In genomic region chr15:27496596-27497299, GRCm38 (mm10) we compare ENCODE assay signal across 10 mouse cellular contexts. TPM values are rescaled to one million over a fixed set of nuclear protein-coding genes. Genes with fewer than 3 reads are reported as not detected.
A peak's percentile ranks its signal among the peaks of the same experiment; 100 is the strongest.
DNase-seq lines count a peak whose midpoint lies in the region; ATAC-seq and TF ChIP-seq lines count a peak whose summit lies in the region.
"Had no signal": no experiment of that assay in that cellular context is flagged by ENCODE, and none has a peak within 500 bp of the region (broad histone marks: within the 10 kb centered on the region; RNA-seq: fewer than 3 reads in every experiment).

No protein-coding gene starts in this region.

- no peak for TF ChIP-seq CTCF in cerebellum, adult 2 months (IDR thresholded peaks at IDR 0.05; ENCODE audit: borderline replicate concordance, insufficient read depth, low read depth, low read length)
- no peak for TF ChIP-seq CTCF in midbrain, postnatal 0 days (IDR thresholded peaks at IDR 0.05)

- H3K4me2 ChIP-seq in midbrain, embryonic 11.5 days = no peak overlapping the region
- H3K4me2 ChIP-seq in midbrain, postnatal 0 days (ENCODE audit: low read depth, low read length, poor library complexity, severe bottlenecking) = no peak overlapping the region
- peak overlapping the region; percentile 66 for H3K4me2 ChIP-seq in liver, embryonic 16.5 days (ENCODE audit: low read depth, low read length)
- no peak overlapping the region for H3K4me2 ChIP-seq in stomach, embryonic 16.5 days (ENCODE audit: low read depth, low read length)
- H3K4me2 ChIP-seq: embryonic facial prominence, embryonic 13.5 days had no signal

- H3K27me3 ChIP-seq in cerebellum, adult 2 months (ENCODE audit: control insufficient read depth, insufficient read depth, low read length) = no peaks in the 10 kb centered on the region
- no peaks in the 10 kb centered on the region for H3K27me3 ChIP-seq in midbrain, embryonic 11.5 days (ENCODE audit: control insufficient read depth, insufficient read depth, low read length)
- H3K27me3 ChIP-seq in midbrain, postnatal 0 days (ENCODE audit: insufficient read depth, low read length) = no peaks in the 10 kb centered on the region
- no peaks in the 10 kb centered on the region for H3K27me3 ChIP-seq in liver, embryonic 16.5 days (ENCODE audit: control insufficient read depth, insufficient read depth, low read depth, low read length)
- no peaks in the 10 kb centered on the region for H3K27me3 ChIP-seq in stomach, embryonic 16.5 days (ENCODE audit: control insufficient read depth, insufficient read depth, low read length)
- H3K27me3 ChIP-seq: embryonic facial prominence, embryonic 13.5 days had no signal

- no peaks in the 10 kb centered on the region for H3K9me3 ChIP-seq in midbrain, embryonic 11.5 days (ENCODE audit: control insufficient read depth, low read length)
- H3K9me3 ChIP-seq in midbrain, postnatal 0 days (ENCODE audit: low read length) = no peaks in the 10 kb centered on the region
- no peaks in the 10 kb centered on the region for H3K9me3 ChIP-seq in liver, embryonic 16.5 days (replicated peaks; ENCODE audit: control insufficient read depth, low read length)
- H3K9me3 ChIP-seq in stomach, embryonic 16.5 days (replicated peaks; ENCODE audit: control insufficient read depth, low read length) = no peaks in the 10 kb centered on the region
- H3K9me3 ChIP-seq: embryonic facial prominence, embryonic 13.5 days had no signal

- H3K9ac ChIP-seq in midbrain, embryonic 11.5 days (ENCODE audit: low read length) = no peak overlapping the region
- H3K9ac ChIP-seq in midbrain, postnatal 0 days (replicated peaks; ENCODE audit: low read length, poor library complexity, severe bottlenecking) = no peak overlapping the region
- peak overlapping the region; percentile 66 for H3K9ac ChIP-seq in liver, embryonic 16.5 days (ENCODE audit: low read depth, low read length)
- no peak overlapping the region for H3K9ac ChIP-seq in stomach, embryonic 16.5 days (ENCODE audit: low read length)
- H3K9ac ChIP-seq: embryonic facial prominence, embryonic 13.5 days had no signal

- peak in 1 of 2 experiments; percentile 30 for DNase-seq in cerebellum, adult 2 months
- DNase-seq in cerebellum, adult 8-10 months = no peak
- no peak for DNase-seq in midbrain, embryonic 11.5 days (ENCODE audit: low spot score, missing footprints)
- no peak for DNase-seq in midbrain, postnatal 0 days (ENCODE audit: low spot score)
- DNase-seq in adrenal gland, postnatal 14 days = no peak
- DNase-seq in kidney, adult 8-10 months = no peak
- DNase-seq: lung, postnatal 10 days had no signal

- 74% methylated on average over 11 of the region's 11 CpGs for WGBS in cerebellum, adult 2 months
- 77% methylated on average over 11 of the region's 11 CpGs for WGBS in midbrain, embryonic 11.5 days
- 69% methylated on average over 11 of the region's 11 CpGs for WGBS in midbrain, postnatal 0 days
- 29% methylated on average over 11 of the region's 11 CpGs for WGBS in liver, embryonic 16.5 days (ENCODE audit: insufficient replicate concordance)
- WGBS in stomach, embryonic 16.5 days = 80% methylated on average over 11 of the region's 11 CpGs

- H3K27ac ChIP-seq in cerebellum, adult 2 months (ENCODE audit: insufficient read depth, low read length) = peak overlapping the region; percentile 49
- H3K27ac ChIP-seq in midbrain, embryonic 11.5 days (ENCODE audit: low read depth, low read length) = no peak overlapping the region
- no peak overlapping the region for H3K27ac ChIP-seq in midbrain, postnatal 0 days (ENCODE audit: low read depth, low read length)
- H3K27ac ChIP-seq in liver, embryonic 16.5 days (ENCODE audit: low read length) = peak overlapping the region; percentile 97
- H3K27ac ChIP-seq in stomach, embryonic 16.5 days (ENCODE audit: low read length) = no peak overlapping the region
- H3K27ac ChIP-seq: embryonic facial prominence, embryonic 13.5 days had no signal

- TF ChIP-seq POLR2A in cerebellum, adult 2 months (IDR thresholded peaks at IDR 0.05; ENCODE audit: borderline replicate concordance, insufficient read depth, low read length) = no peak

- H3K36me3 ChIP-seq in midbrain, embryonic 11.5 days (ENCODE audit: control insufficient read depth, insufficient read depth, low read length) = no peaks in the 10 kb centered on the region
- no peaks in the 10 kb centered on the region for H3K36me3 ChIP-seq in midbrain, postnatal 0 days (ENCODE audit: insufficient read depth, low read length)
- H3K36me3 ChIP-seq in liver, embryonic 16.5 days (ENCODE audit: control insufficient read depth, insufficient read depth) = no peaks in the 10 kb centered on the region
- no peaks in the 10 kb centered on the region for H3K36me3 ChIP-seq in stomach, embryonic 16.5 days (ENCODE audit: control insufficient read depth, insufficient read depth, low read length)
- H3K36me3 ChIP-seq: embryonic facial prominence, embryonic 13.5 days had no signal

- peaks cover 44% of the 10 kb centered on the region for H3K4me1 ChIP-seq in cerebellum, adult 2 months (ENCODE audit: control insufficient read depth, insufficient read depth, low read length)
- peaks cover 21% of the 10 kb centered on the region for H3K4me1 ChIP-seq in midbrain, embryonic 11.5 days (ENCODE audit: control insufficient read depth, insufficient read depth, low read length)
- peaks cover 8% of the 10 kb centered on the region for H3K4me1 ChIP-seq in midbrain, postnatal 0 days (ENCODE audit: insufficient read depth, low read length)
- peaks cover 74% of the 10 kb centered on the region for H3K4me1 ChIP-seq in liver, embryonic 16.5 days (ENCODE audit: control insufficient read depth, low read depth, low read length)
- peaks cover 33% of the 10 kb centered on the region for H3K4me1 ChIP-seq in stomach, embryonic 16.5 days (ENCODE audit: control insufficient read depth, insufficient read depth, low read length)

- H3K4me3 ChIP-seq in cerebellum, adult 2 months (replicated peaks; ENCODE audit: insufficient read depth, low read depth, low read length) = no peak overlapping the region
- H3K4me3 ChIP-seq in midbrain, embryonic 11.5 days (ENCODE audit: low read depth, low read length) = no peak overlapping the region
- H3K4me3 ChIP-seq in midbrain, postnatal 0 days (ENCODE audit: low read depth, low read length) = no peak overlapping the region
- H3K4me3 ChIP-seq in liver, embryonic 16.5 days (ENCODE audit: low read depth, low read length) = peak overlapping the region; percentile 39
- no peak overlapping the region for H3K4me3 ChIP-seq in stomach, embryonic 16.5 days (replicated peaks; ENCODE audit: low read length)
- H3K4me3 ChIP-seq: embryonic facial prominence, embryonic 13.5 days had no signal

- peak; percentile 43 for ATAC-seq in midbrain, embryonic 11.5 days (ENCODE audit: low FRiP score)
- no peak for ATAC-seq in midbrain, postnatal 0 days (ENCODE audit: low FRiP score)
- ATAC-seq in liver, embryonic 16.5 days (ENCODE audit: low read depth) = peak; percentile 94
- ATAC-seq in stomach, embryonic 16.5 days (ENCODE audit: insufficient read depth, low FRiP score) = peak; percentile 74

RNA-seq across cellular contexts. Expression of gene Ank, which starts 30.3 kb away (rescaled TPM):
- polyA plus RNA-seq in cerebellum, adult 2 months (2012; rRNA removed) = 212 and 222 TPM in 2 replicates
- polyA plus RNA-seq in midbrain, embryonic 11.5 days (2014; fragmentation: Nextera tagmentation; extraction: Ambion mirVana) = 8.2 and 8.6 TPM in 2 replicates
- 24.1 and 28.4 TPM in 2 replicates for total RNA-seq in midbrain, postnatal 0 days (2014; rRNA removed)
- 15.7 and 15.8 TPM in 2 replicates for polyA plus RNA-seq in midbrain, postnatal 0 days (2015; fragmentation: Nextera tagmentation; extraction: Ambion mirVana)
- polyA plus RNA-seq in liver, embryonic 16.5 days (2015; fragmentation: Nextera tagmentation; extraction: Ambion mirVana) = 5.9 and 6.6 TPM in 2 replicates
- polyA plus RNA-seq in stomach, embryonic 16.5 days (2015; fragmentation: Nextera tagmentation; extraction: Ambion mirVana) = 7.4 and 8.2 TPM in 2 replicates
- total RNA-seq in adrenal gland, postnatal 14 days (2021) = 30.2 and 34.6 TPM in 2 replicates

Comparison
In these comparisons a context has a peak if more than half of its experiments do, and no peak if none do; other contexts are left out.
1. H3K27ac ChIP-seq: peak in cerebellum, adult 2 months (single experiment) and liver, embryonic 16.5 days (single experiment); none in midbrain, embryonic 11.5 days (single experiment), midbrain, postnatal 0 days (single experiment) and stomach, embryonic 16.5 days (single experiment).
2. RNA of gene Ank, which starts 30.3 kb away (polyA plus RNA-seq): 212 to 222 TPM in cerebellum, adult 2 months; 15.7 to 15.8 TPM in midbrain, postnatal 0 days, 8.2 to 8.6 TPM in midbrain, embryonic 11.5 days, 7.4 to 8.2 TPM in stomach, embryonic 16.5 days and 5.9 to 6.6 TPM in liver, embryonic 16.5 days; every median in the first group is over 10 times any median in the second.